Mouse (Mus musculus) gastrocnemius, postnatal 14 days (tissue): ENCODE data around the gene Clnk. TPM values are rescaled to one million over a fixed set of nuclear protein-coding genes. Genes with fewer than 3 reads are reported as not detected.

ENCODE experiments used
- DNase-seq: peaks from one replicate; pipeline ENCODE4 v3.0.0; 2021; ENCODE audit warnings: mixed read lengths
- intact Hi-C: fragments of 180-260 bp; cut with DNase I; formaldehyde crosslinking; loops from one replicate; pipeline ENCODE4 v1.15.1; 2025; ENCODE audit warnings: low total_unique reads
- total RNA-seq, 2 experiments: library from RNA; stranded (reverse); gene quantifications; 2 replicates each; pipeline ENCODE4 v1.2.3; 2021

Clnk gene
- total RNA-seq, 2 experiments from 2014 or later, result not detected

GRCm38 (mm10) chr5:38858015-38858721 is 18.4 kb downstream of the Clnk start:
- intact Hi-C loops, result no loop called here
- DNase-seq, result no peak

- intact Hi-C loops, result no loop called here
- DNase-seq, result no peak
Observed at GRCm38 (mm10) chr5:38857591-38857990, 19.0 kb downstream of the Clnk start.

GRCm38 (mm10) chr5:38850171-38850570 is 26.4 kb downstream of the Clnk start:
- intact Hi-C loops, result no loop called here
- no peak for DNase-seq

GRCm38 (mm10) chr5:38845529-38845928 is 31.1 kb downstream of the Clnk start:
- DNase-seq, result no peak
- intact Hi-C loops, result no loop called here

- DNase-seq, result no peak
- intact Hi-C loops, result no loop called here
Observed at GRCm38 (mm10) chr5:38844312-38844711, 32.3 kb downstream of the Clnk start.

GRCm38 (mm10) chr5:38839981-38840380 is 36.6 kb downstream of the Clnk start:
- intact Hi-C loops, result no loop called here
- DNase-seq, result no peak

- intact Hi-C loops, result no loop called here
- DNase-seq, result no peak
Observed at GRCm38 (mm10) chr5:38827310-38827709, 49.3 kb downstream of the Clnk start.

- DNase-seq, result no peak
- intact Hi-C loops, result no loop called here
Observed at GRCm38 (mm10) chr5:38826586-38826985, 50.0 kb downstream of the Clnk start.

- no peak for DNase-seq
- intact Hi-C loops, result no loop called here
Observed at GRCm38 (mm10) chr5:38824132-38824965, 52.3 kb downstream of the Clnk start.

- no peak for DNase-seq
- intact Hi-C loops, result no loop called here
Observed at GRCm38 (mm10) chr5:38813391-38814109, 63.1 kb downstream of the Clnk start.

GRCm38 (mm10) chr5:38812916-38813315 is 63.7 kb downstream of the Clnk start:
- no peak for DNase-seq
- intact Hi-C loops, result no loop called here

GRCm38 (mm10) chr5:38812386-38812785 is 64.2 kb downstream of the Clnk start:
- no peak for DNase-seq
- intact Hi-C loops, result no loop called here

GRCm38 (mm10) chr5:38798910-38799309 is 77.7 kb downstream of the Clnk start:
- intact Hi-C loops, result no loop called here

GRCm38 (mm10) chr5:38795139-38795538 is 81.5 kb downstream of the Clnk start:
- intact Hi-C loops, result no loop called here
- DNase-seq, result no peak

More at GRCm38 (mm10) chr5:38798910-38799309, 77.7 kb downstream of the Clnk start:
- no peak for DNase-seq

GRCm38 (mm10) chr5:38791116-38791515 is 85.5 kb downstream of the Clnk start:
- intact Hi-C loops, result no loop called here
- DNase-seq, result no peak

GRCm38 (mm10) chr5:38788820-38789219 is 87.8 kb downstream of the Clnk start:
- DNase-seq, result no peak
- intact Hi-C loops, result no loop called here

GRCm38 (mm10) chr5:38787851-38788520 is 88.6 kb downstream of the Clnk start:
- DNase-seq, result peak; percentile 11
- intact Hi-C loops, result no loop called here

- DNase-seq, result no peak
- intact Hi-C loops, result no loop called here
Observed at GRCm38 (mm10) chr5:38786126-38786525, 90.5 kb downstream of the Clnk start.

GRCm38 (mm10) chr5:38785686-38786085 is 90.9 kb downstream of the Clnk start:
- no peak for DNase-seq
- intact Hi-C loops, result no loop called here

- intact Hi-C loops, result loop anchor here (5.0 kb wide), 2 partner anchors 860 to 1180 kb away; no protein-coding TSS in a partner anchor
- DNase-seq, result peak; percentile 38
Observed at GRCm38 (mm10) chr5:38781813-38782212, 94.8 kb downstream of the Clnk start.
